Mouse (Mus musculus): ENCODE measurements at regions not wholly inside any gene's neighbourhood (a gene's known extent, or its start where the extent isn't known, plus 50 kb on each side); places are given as distances from the start of the nearest gene placed in this dataset.

DNA sequence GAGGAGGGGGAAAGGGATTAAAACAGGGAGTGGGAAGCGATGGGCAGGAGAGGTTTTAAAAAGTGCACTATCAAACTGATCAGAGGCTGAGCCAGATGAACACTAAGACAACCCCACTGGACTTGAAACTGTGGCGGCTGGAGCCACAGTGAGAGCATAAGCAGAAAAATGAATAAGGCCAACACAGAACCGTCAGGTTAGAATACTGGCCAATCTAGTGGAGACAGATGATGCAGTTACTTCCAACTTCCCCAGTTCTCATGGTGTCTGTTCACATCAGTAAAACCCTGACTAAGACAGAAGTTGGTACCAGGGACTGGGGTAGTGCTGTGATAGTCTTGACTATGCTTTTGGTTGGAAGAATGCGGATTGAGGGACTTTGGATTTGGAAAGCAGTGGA is 143.5 kb upstream of the Palmd start:
- H3K27me3 ChIP-seq (ENCODE audit: control insufficient read depth, insufficient read depth, low read length) = no peaks in the 10 kb centered on the region
- no peaks in the 10 kb centered on the region for H3K4me1 ChIP-seq (ENCODE audit: control insufficient read depth, insufficient read depth, low read length)
- H3K4me3 ChIP-seq (replicated peaks; ENCODE audit: insufficient read depth, low read depth, low read length) = no peak overlapping the region
- DNase-seq = no peak
- 87% methylated on average over 4 of the region's 4 CpGs for WGBS
- H3K27ac ChIP-seq (ENCODE audit: insufficient read depth, low read length) = no peak overlapping the region
- TF ChIP-seq POLR2A (IDR thresholded peaks at IDR 0.05; ENCODE audit: borderline replicate concordance, insufficient read depth, low read length) (no peak), CTCF (IDR thresholded peaks at IDR 0.05; ENCODE audit: borderline replicate concordance, insufficient read depth, low read depth, low read length) (no peak)

DNA sequence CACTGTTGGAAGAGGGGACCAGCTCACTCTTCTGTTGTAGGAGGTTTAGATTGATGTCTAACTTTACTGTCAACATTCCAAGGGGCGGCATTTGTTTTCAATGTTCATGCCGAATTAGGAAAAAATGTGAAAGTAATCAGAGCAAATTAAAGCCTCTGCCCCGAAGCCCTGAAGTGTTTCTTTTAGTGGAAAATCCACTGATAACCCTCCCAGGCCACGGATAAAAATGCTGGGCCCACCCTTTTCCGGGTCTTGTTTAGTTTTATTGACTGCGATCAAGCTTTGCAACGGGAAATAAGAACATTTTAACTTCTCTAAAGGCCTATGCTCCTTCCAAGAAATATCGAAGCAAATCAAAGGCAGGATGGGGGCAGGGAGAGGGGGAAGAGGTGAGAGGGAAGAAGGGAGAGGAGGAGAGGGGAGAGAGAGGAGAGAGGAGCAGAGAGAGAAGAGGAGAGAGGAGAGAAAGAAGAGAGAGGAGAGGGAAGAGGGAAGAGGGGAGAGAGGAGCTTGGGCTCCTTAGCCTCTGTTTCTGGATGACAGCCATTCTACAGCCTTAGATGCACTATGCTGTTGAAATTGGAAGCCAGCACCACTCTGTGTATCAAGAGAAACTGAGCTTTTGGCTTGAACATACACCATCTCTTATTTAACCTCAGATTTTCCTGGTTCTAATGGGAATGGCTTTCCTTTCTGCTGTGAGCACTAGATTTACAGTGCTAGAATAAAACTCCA is 140.3 kb upstream of the Palmd start:
- 63% methylated on average over 8 of the region's 8 CpGs for WGBS
- H3K4me3 ChIP-seq (replicated peaks; ENCODE audit: insufficient read depth, low read depth, low read length) = no peak overlapping the region
- TF ChIP-seq CTCF (IDR thresholded peaks at IDR 0.05; ENCODE audit: borderline replicate concordance, insufficient read depth, low read depth, low read length) = no peak
- no peak for TF ChIP-seq POLR2A (IDR thresholded peaks at IDR 0.05; ENCODE audit: borderline replicate concordance, insufficient read depth, low read length)
- no peak for DNase-seq
- H3K27me3 ChIP-seq (ENCODE audit: control insufficient read depth, insufficient read depth, low read length) = no peaks in the 10 kb centered on the region
- H3K4me1 ChIP-seq (ENCODE audit: control insufficient read depth, insufficient read depth, low read length) = no peaks in the 10 kb centered on the region
- H3K27ac ChIP-seq (ENCODE audit: insufficient read depth, low read length) = no peak overlapping the region

DNA sequence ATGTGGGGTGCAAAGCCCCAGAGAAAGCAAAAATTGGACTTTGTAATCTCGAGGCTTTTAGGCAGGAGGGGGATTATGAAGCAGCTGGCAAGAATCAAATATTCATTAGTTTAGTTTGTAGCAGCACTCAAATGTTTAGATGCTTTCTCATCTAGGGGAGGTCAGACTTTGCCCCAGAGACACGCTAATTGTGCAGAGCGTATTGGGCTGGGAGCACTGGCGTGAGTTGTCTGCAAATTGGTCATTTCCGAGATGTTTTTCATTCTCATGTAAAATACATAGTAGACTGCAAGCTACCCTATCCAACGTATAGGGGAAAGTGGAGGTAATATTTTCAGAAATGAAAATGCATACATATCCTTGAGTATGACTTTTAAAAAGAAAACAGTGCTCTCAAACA is 139.2 kb upstream of the Palmd start:
- Histone ChIP-seq H3K27me3 (ENCODE audit: control insufficient read depth, insufficient read depth, low read length) (no peaks in the 10 kb centered on the region), H3K27ac (ENCODE audit: insufficient read depth, low read length) (no peak overlapping the region), H3K4me3 (replicated peaks; ENCODE audit: insufficient read depth, low read depth, low read length) (no peak overlapping the region), H3K4me1 (ENCODE audit: control insufficient read depth, insufficient read depth, low read length) (no peaks in the 10 kb centered on the region)
- 73% methylated on average over 6 of the region's 6 CpGs for WGBS
- no peak for DNase-seq
- TF ChIP-seq CTCF (IDR thresholded peaks at IDR 0.05; ENCODE audit: borderline replicate concordance, insufficient read depth, low read depth, low read length) = no peak
- TF ChIP-seq POLR2A (IDR thresholded peaks at IDR 0.05; ENCODE audit: borderline replicate concordance, insufficient read depth, low read length) = no peak

DNA sequence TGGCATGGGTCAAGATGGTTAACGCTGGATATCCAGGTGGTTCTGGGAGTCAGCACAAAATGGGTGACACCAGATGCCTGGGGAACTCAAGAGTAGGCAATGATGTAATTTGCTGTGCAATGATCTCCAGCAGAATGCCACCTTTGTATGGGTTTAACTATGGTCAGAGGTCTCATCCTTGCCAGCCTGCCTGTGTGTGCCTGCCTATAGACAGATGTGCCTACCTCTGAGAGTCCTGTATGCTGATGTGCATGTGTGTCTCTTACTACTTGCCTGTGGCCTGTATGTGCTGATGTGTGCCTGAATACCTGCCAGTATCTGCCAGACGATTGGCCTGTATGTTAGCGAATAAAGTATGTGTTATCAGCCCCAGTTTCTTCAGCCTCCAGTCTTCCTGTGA is 138.6 kb upstream of the Palmd start:
- H3K27me3 ChIP-seq (ENCODE audit: control insufficient read depth, insufficient read depth, low read length) = no peaks in the 10 kb centered on the region
- no peak overlapping the region for H3K4me3 ChIP-seq (replicated peaks; ENCODE audit: insufficient read depth, low read depth, low read length)
- H3K4me1 ChIP-seq (ENCODE audit: control insufficient read depth, insufficient read depth, low read length) = no peaks in the 10 kb centered on the region
- no peak for TF ChIP-seq CTCF (IDR thresholded peaks at IDR 0.05; ENCODE audit: borderline replicate concordance, insufficient read depth, low read depth, low read length)
- TF ChIP-seq POLR2A (IDR thresholded peaks at IDR 0.05; ENCODE audit: borderline replicate concordance, insufficient read depth, low read length) = no peak
- no peak for DNase-seq
- no peak overlapping the region for H3K27ac ChIP-seq (ENCODE audit: insufficient read depth, low read length)
- WGBS = 80% methylated on average over 3 of the region's 3 CpGs

DNA sequence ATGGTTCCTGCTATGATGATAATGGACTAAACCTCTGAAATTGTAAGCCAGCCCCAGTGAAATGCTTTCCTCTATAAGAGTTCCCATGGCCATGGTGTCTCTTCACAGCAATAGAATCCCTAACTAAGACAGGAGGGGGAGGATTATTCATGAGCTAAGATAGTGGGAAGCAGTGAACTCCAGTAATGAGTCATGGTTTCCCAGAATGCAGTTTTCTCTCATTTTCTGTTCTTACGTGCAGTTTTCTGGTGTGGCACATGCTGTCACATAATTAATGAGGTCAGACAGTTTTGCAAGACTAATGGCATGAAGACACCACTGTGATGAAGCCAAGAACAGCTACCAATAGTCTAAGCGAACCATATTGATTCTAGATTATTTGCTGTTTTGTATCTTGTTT is 118.9 kb upstream of the Palmd start:
- no peak overlapping the region for H3K27ac ChIP-seq (ENCODE audit: insufficient read depth, low read length)
- DNase-seq = no peak
- no peaks in the 10 kb centered on the region for H3K27me3 ChIP-seq (ENCODE audit: control insufficient read depth, insufficient read depth, low read length)
- H3K4me1 ChIP-seq (ENCODE audit: control insufficient read depth, insufficient read depth, low read length) = no peaks in the 10 kb centered on the region
- no peak overlapping the region for H3K4me3 ChIP-seq (replicated peaks; ENCODE audit: insufficient read depth, low read depth, low read length)
- TF ChIP-seq CTCF (IDR thresholded peaks at IDR 0.05; ENCODE audit: borderline replicate concordance, insufficient read depth, low read depth, low read length) (no peak), POLR2A (IDR thresholded peaks at IDR 0.05; ENCODE audit: borderline replicate concordance, insufficient read depth, low read length) (no peak)
- 60% methylated on average over 2 of the region's 2 CpGs for WGBS

DNA sequence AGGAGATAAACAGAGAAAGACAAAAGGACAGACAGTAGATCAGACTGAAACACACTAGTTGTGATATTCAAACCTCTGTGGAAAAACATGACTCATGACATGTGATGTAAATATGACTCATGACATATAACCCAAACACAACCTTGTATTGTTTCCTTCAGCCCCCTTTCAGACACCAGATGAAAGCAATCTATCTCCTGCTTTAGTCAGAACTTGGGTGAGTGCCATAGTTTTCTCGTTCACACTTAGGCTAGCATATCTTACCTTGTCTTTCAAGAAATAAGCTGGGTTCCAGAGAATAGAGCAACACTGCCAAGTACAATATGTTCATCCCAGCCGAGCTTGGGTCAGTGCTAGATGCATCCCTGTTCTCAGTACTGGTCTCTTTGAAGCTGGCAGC is 107.9 kb upstream of the Palmd start:
- no peak overlapping the region for H3K27ac ChIP-seq (ENCODE audit: insufficient read depth, low read length)
- TF ChIP-seq POLR2A (IDR thresholded peaks at IDR 0.05; ENCODE audit: borderline replicate concordance, insufficient read depth, low read length) = no peak
- 14% methylated on average over 2 of the region's 2 CpGs for WGBS
- DNase-seq = no peak
- H3K27me3 ChIP-seq (ENCODE audit: control insufficient read depth, insufficient read depth, low read length) = no peaks in the 10 kb centered on the region
- no peak overlapping the region for H3K4me3 ChIP-seq (replicated peaks; ENCODE audit: insufficient read depth, low read depth, low read length)
- no peaks in the 10 kb centered on the region for H3K4me1 ChIP-seq (ENCODE audit: control insufficient read depth, insufficient read depth, low read length)

DNA sequence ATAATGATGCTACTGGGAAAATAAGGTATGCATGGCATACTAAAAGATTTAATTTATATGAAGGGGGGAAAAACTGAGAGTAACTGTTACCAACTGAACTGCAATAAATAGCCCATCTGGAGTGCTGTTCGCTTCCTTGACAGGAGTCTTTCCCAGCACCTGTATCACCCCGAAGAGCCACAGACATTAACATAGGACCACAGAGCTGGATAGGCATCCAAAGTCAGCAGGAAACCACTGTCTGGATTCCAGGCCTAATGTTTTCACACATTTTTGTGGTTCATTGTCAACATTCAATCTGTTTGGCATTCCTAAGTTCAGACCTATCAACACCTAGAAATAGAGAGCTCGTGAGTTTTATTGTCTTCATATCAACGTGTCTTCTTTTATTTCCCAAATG is 104.6 kb upstream of the Palmd start:
- Histone ChIP-seq H3K27me3 (ENCODE audit: control insufficient read depth, insufficient read depth, low read length) (no peaks in the 10 kb centered on the region), H3K4me3 (replicated peaks; ENCODE audit: insufficient read depth, low read depth, low read length) (no peak overlapping the region), H3K4me1 (ENCODE audit: control insufficient read depth, insufficient read depth, low read length) (no peaks in the 10 kb centered on the region), H3K27ac (ENCODE audit: insufficient read depth, low read length) (no peak overlapping the region)
- DNase-seq = no peak
- WGBS = 74% methylated on average over 4 of the region's 4 CpGs
- TF ChIP-seq CTCF (IDR thresholded peaks at IDR 0.05; ENCODE audit: borderline replicate concordance, insufficient read depth, low read depth, low read length) (no peak), POLR2A (IDR thresholded peaks at IDR 0.05; ENCODE audit: borderline replicate concordance, insufficient read depth, low read length) (no peak)

DNA sequence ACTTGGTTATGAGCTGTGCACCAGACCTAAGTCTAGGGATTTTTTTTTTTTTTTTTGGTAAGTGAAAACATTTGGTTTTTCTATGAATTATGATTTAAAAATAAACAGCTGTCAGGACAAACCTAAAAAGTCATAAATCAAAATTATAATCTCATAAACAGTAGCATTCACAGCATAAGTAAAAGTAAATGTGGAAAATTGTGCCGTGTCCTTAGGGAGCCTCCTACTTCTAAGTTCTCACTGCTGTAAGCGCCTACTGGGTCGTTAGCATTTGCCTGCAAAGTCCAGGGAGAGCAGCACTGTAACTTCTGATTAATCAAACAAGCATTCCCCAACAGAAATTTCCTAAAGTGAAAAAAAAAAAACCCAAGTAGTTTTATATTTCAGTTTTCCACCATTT is 104.2 kb upstream of the Palmd start:
- no peaks in the 10 kb centered on the region for H3K4me1 ChIP-seq (ENCODE audit: control insufficient read depth, insufficient read depth, low read length)
- TF ChIP-seq POLR2A (IDR thresholded peaks at IDR 0.05; ENCODE audit: borderline replicate concordance, insufficient read depth, low read length) (no peak), CTCF (IDR thresholded peaks at IDR 0.05; ENCODE audit: borderline replicate concordance, insufficient read depth, low read depth, low read length) (no peak)
- H3K4me3 ChIP-seq (replicated peaks; ENCODE audit: insufficient read depth, low read depth, low read length) = no peak overlapping the region
- H3K27ac ChIP-seq (ENCODE audit: insufficient read depth, low read length) = no peak overlapping the region
- no peak for DNase-seq
- no peaks in the 10 kb centered on the region for H3K27me3 ChIP-seq (ENCODE audit: control insufficient read depth, insufficient read depth, low read length)
- 82% methylated on average over 3 of the region's 3 CpGs for WGBS
